In genomic region chr6:42257303-42257863, GRCm38 (mm10) we compare ENCODE assay signal across 9 mouse cellular contexts. TPM values are rescaled to one million over a fixed set of nuclear protein-coding genes. Genes with fewer than 3 reads are reported as not detected.
DNase-seq lines count a peak whose midpoint lies in the region; ATAC-seq lines count a peak whose summit lies in the region.
"Had no signal": no experiment of that assay in that cellular context is flagged by ENCODE, and none has a peak within 500 bp of the region (broad histone marks: within the 10 kb centered on the region; RNA-seq: fewer than 3 reads in every experiment).

No protein-coding gene starts in this region.

- peak; percentile 57 for ATAC-seq in intestine, embryonic 15.5 days
- 0 out of 2 replicates have a peak, but pooled peaks have one; percentile 68 for ATAC-seq in midbrain, embryonic 16.5 days
- peak; percentile 55; the same call in 1 of the 2 replicates for ATAC-seq in stomach, embryonic 15.5 days (ENCODE audit: insufficient read depth, low FRiP score, low read depth)

- no peaks in the 10 kb centered on the region for H3K36me3 ChIP-seq in intestine, embryonic 15.5 days
- no peaks in the 10 kb centered on the region for H3K36me3 ChIP-seq in midbrain, embryonic 16.5 days (ENCODE audit: control insufficient read depth, insufficient read depth, low read length)
- H3K36me3 ChIP-seq in stomach, embryonic 15.5 days, result no peaks in the 10 kb centered on the region

- H3K9ac ChIP-seq in intestine, embryonic 15.5 days, result no peak overlapping the region
- H3K9ac ChIP-seq in midbrain, embryonic 16.5 days (ENCODE audit: low read depth, low read length), result no peak overlapping the region
- no peak overlapping the region for H3K9ac ChIP-seq in stomach, embryonic 15.5 days

- no peaks in the 10 kb centered on the region; the same call in 1 of the 2 replicates for H3K4me1 ChIP-seq in intestine, embryonic 15.5 days (replicated peaks)
- H3K4me1 ChIP-seq in midbrain, embryonic 16.5 days (ENCODE audit: control insufficient read depth, insufficient read depth, low read length), result peaks cover 3% of the 10 kb centered on the region; the same call in 1 of the 2 replicates
- H3K4me1 ChIP-seq in stomach, embryonic 15.5 days, result 0 out of 2 replicates have a peak, but pooled peaks cover 3% of the 10 kb centered on the region

- H3K27me3 ChIP-seq in intestine, embryonic 15.5 days (replicated peaks), result no peaks in the 10 kb centered on the region
- peaks cover 3% of the 10 kb centered on the region; the same call in 1 of the 2 replicates for H3K27me3 ChIP-seq in midbrain, embryonic 16.5 days (ENCODE audit: control insufficient read depth, insufficient read depth, low read depth, low read length)
- H3K27me3 ChIP-seq in stomach, embryonic 15.5 days (replicated peaks), result no peaks in the 10 kb centered on the region

- H3K27ac ChIP-seq in intestine, embryonic 15.5 days, result no peak overlapping the region
- no peak overlapping the region for H3K27ac ChIP-seq in midbrain, embryonic 16.5 days (ENCODE audit: low read length)
- no peak overlapping the region for H3K27ac ChIP-seq in stomach, embryonic 15.5 days

- peak; percentile 62 for DNase-seq in urinary bladder, postnatal 14 days (ENCODE audit: low spot score)
- no peak for DNase-seq in urinary bladder, postnatal 10 days (ENCODE audit: low spot score)
- DNase-seq in cerebellum, adult 9-11 months, result peak; percentile 25
- peak; percentile 34 for DNase-seq in gastrocnemius, postnatal 10 days
- peak; percentile 78 for DNase-seq in liver

- 10% methylated on average over 11 of the region's 11 CpGs for WGBS in intestine, embryonic 15.5 days
- WGBS in midbrain, embryonic 16.5 days, result 20% methylated on average over 11 of the region's 11 CpGs
- 16% methylated on average over 11 of the region's 11 CpGs for WGBS in stomach, embryonic 15.5 days

- H3K9me3 ChIP-seq in intestine, embryonic 15.5 days, result no peaks in the 10 kb centered on the region
- H3K9me3 ChIP-seq in midbrain, embryonic 16.5 days (replicated peaks; ENCODE audit: control insufficient read depth, low read length, poor library complexity, severe bottlenecking), result no peaks in the 10 kb centered on the region
- no peaks in the 10 kb centered on the region for H3K9me3 ChIP-seq in stomach, embryonic 15.5 days

- no peak overlapping the region for H3K4me3 ChIP-seq in intestine, embryonic 15.5 days (replicated peaks)
- no peak overlapping the region for H3K4me3 ChIP-seq in midbrain, embryonic 16.5 days (ENCODE audit: low read depth, low read length)
- H3K4me3 ChIP-seq in stomach, embryonic 15.5 days (replicated peaks), result no peak overlapping the region
- H3K4me3 ChIP-seq: myocyte had no signal

- no peak overlapping the region for H3K4me2 ChIP-seq in intestine, embryonic 15.5 days (replicated peaks)
- no peak overlapping the region for H3K4me2 ChIP-seq in midbrain, embryonic 16.5 days (ENCODE audit: low read length)
- H3K4me2 ChIP-seq in stomach, embryonic 15.5 days, result peak overlapping the region; percentile 19

RNA-seq across cellular contexts. Expression of gene Tmem139, which starts 4.4 kb away (rescaled TPM):
- total RNA-seq in gastrocnemius, postnatal 10 days (2021), result not detected
- 9.9 and 11.8 TPM in 2 replicates for polyA plus RNA-seq in intestine, embryonic 15.5 days (2015; fragmentation: Nextera tagmentation; extraction: Ambion mirVana)
- not detected in 2 replicates for polyA plus RNA-seq in midbrain, embryonic 16.5 days (2015; fragmentation: Nextera tagmentation; extraction: Ambion mirVana)
- polyA plus RNA-seq in stomach, embryonic 15.5 days (2015; fragmentation: Nextera tagmentation; extraction: Ambion mirVana), result 4.8 and 4.9 TPM in 2 replicates
- polyA plus RNA-seq: myocyte had no signal

RNA-seq across cellular contexts. Expression of gene Casp2, which starts 7.4 kb away (rescaled TPM):
- total RNA-seq in gastrocnemius, postnatal 10 days (2021), result 10 to 100 TPM; 10.5 to 18.3 TPM
- 42.2 and 44.9 TPM in 2 replicates for polyA plus RNA-seq in intestine, embryonic 15.5 days (2015; fragmentation: Nextera tagmentation; extraction: Ambion mirVana)
- polyA plus RNA-seq in midbrain, embryonic 16.5 days (2015; fragmentation: Nextera tagmentation; extraction: Ambion mirVana), result 36.3 and 40.5 TPM in 2 replicates
- 48.4 and 49.8 TPM in 2 replicates for polyA plus RNA-seq in stomach, embryonic 15.5 days (2015; fragmentation: Nextera tagmentation; extraction: Ambion mirVana)

RNA-seq across cellular contexts. Expression of gene Gstk1, which starts 11.6 kb away (rescaled TPM):
- 10 to 100 TPM; 10.9 to 12.7 TPM for total RNA-seq in gastrocnemius, postnatal 10 days (2021)
- polyA plus RNA-seq in intestine, embryonic 15.5 days (2015; fragmentation: Nextera tagmentation; extraction: Ambion mirVana), result 24.0 and 26.5 TPM in 2 replicates
- 8.5 and 9.9 TPM in 2 replicates for polyA plus RNA-seq in midbrain, embryonic 16.5 days (2015; fragmentation: Nextera tagmentation; extraction: Ambion mirVana)
- 19.1 and 23.0 TPM in 2 replicates for polyA plus RNA-seq in stomach, embryonic 15.5 days (2015; fragmentation: Nextera tagmentation; extraction: Ambion mirVana)

RNA-seq across cellular contexts. Expression of gene Clcn1, which starts 29.1 kb away (rescaled TPM):
- 10 to 100 TPM; 74.8 to 78.2 TPM for total RNA-seq in gastrocnemius, postnatal 10 days (2021)
- polyA plus RNA-seq in intestine, embryonic 15.5 days (2015; fragmentation: Nextera tagmentation; extraction: Ambion mirVana), result 0.13 and 0.20 TPM in 2 replicates
- polyA plus RNA-seq in midbrain, embryonic 16.5 days (2015; fragmentation: Nextera tagmentation; extraction: Ambion mirVana), result 1.3 and 1.5 TPM in 2 replicates
- 0.08 and 0.12 TPM in 2 replicates for polyA plus RNA-seq in stomach, embryonic 15.5 days (2015; fragmentation: Nextera tagmentation; extraction: Ambion mirVana)

RNA-seq across cellular contexts. Expression of gene Tas2r144, which starts 42.3 kb away (rescaled TPM):
- not detected for total RNA-seq in gastrocnemius, postnatal 10 days (2021)
- polyA plus RNA-seq in intestine, embryonic 15.5 days (2015; fragmentation: Nextera tagmentation; extraction: Ambion mirVana), result not detected in 2 replicates
- not detected in 2 replicates for polyA plus RNA-seq in midbrain, embryonic 16.5 days (2015; fragmentation: Nextera tagmentation; extraction: Ambion mirVana)
- not detected in 2 replicates for polyA plus RNA-seq in stomach, embryonic 15.5 days (2015; fragmentation: Nextera tagmentation; extraction: Ambion mirVana)
- polyA plus RNA-seq: myocyte had no signal
